Mouse (Mus musculus): ENCODE results near the gene Vmn2r43.
"Not testable (repeated sequence)": the region's sequence is repeated elsewhere in the genome, so short reads cannot be mapped to it uniquely, and the experiment has no call there.

Gene Vmn2r43

DNA sequence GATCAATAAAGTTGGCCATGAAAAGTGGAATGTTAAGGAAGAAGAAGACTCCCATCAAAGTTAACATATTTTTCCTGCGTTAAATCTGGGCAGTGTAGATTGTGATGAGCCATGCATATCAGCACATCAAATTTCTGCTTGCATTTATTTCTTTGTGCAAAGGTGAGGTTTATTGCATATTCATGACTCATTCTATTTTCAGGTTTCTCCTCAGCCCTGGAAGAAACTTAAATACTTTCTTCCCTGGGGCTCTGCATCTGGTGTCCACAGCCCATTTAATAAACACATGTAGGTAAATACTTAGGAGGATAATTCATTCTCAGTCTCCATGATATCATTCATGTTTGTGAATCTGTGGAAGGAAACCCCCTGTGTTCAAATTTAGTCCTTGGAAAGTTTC, at the start of gene Vmn2r43:
Gene Vmn2r43 (minus strand): TSS at position 101 of the 400 bp plus-strand sequence.
- not testable (repeated sequence) for DNase-seq (ENCODE audit: low read depth, low spot score)

DNA sequence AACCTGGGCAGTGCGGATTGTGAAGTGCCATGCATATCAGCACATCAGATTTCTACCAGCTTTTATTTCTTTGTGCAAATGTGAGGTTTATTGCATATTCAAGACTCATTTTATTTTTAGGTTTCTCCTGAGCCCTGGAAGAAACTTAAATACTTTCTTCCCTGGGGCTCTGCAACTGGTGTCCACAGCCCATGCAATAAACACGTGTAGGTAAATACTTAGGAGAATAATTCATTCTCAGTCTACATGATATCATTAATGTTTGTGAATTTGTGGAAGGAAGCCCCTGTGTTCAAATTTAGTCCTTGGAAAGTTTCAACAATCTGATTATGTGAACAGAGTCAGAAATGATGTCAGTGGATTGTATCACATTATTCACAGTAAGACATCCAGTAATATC, 60.2 kb downstream of the Vmn2r43 start, which contains the start of gene Vmn2r42:
Gene Vmn2r42 (minus strand): TSS at position 101 of the 400 bp plus-strand sequence.
- not testable (repeated sequence) for DNase-seq (ENCODE audit: low read depth, low spot score)

Measured in ZHBTc4 (cell line).